Mouse (Mus musculus) adrenal gland, postnatal 10 days (tissue): ENCODE measurements around the gene Duxf3. TPM values are rescaled to one million over a fixed set of nuclear protein-coding genes. Genes with fewer than 3 reads are reported as not detected.
A peak's percentile ranks its signal among the peaks of the same experiment; 100 is the strongest.
"Not testable (repeated sequence)": the region's sequence is repeated elsewhere in the genome, so short reads cannot be mapped to it uniquely, and the experiment has no call there.

Source experiments
- DNase-seq: peaks from one replicate; pipeline ENCODE4 v3.0.0; 2021; ENCODE audit warnings: mixed read lengths
- long read RNA-seq, 2 experiments: library from polyadenylated mRNA; stranded (forward); transcript quantifications; one replicate each; pipeline ENCODE4 v2.0.0; 2021
- total RNA-seq, 2 experiments: library from RNA; stranded (reverse); gene quantifications; 2 replicates each; pipeline ENCODE4 v1.2.3; 2021

Gene Duxf3
- total RNA-seq, result not detected
- long read RNA-seq, experiment 1, result 0 reads
- long read RNA-seq, experiment 2, result 0 reads

- not testable (repeated sequence) for DNase-seq
Observed at GRCm38 (mm10) chr10:58232641-58232969, at the start of gene Duxf3. TSS of gene Duxf3 (minus strand) at chr10:58232675.

GRCm38 (mm10) chr10:58282238-58282637 is 49.8 kb upstream of the Duxf3 start:
- no peak for DNase-seq

- DNase-seq, result peak; percentile 10
Observed at GRCm38 (mm10) chr10:58258466-58258865, 26.0 kb upstream of the Duxf3 start.

- peak; percentile 6 for DNase-seq
Observed at GRCm38 (mm10) chr10:58255954-58256353, 23.5 kb upstream of the Duxf3 start.

GRCm38 (mm10) chr10:58255213-58255892 is 22.9 kb upstream of the Duxf3 start, which contains the start of gene Gcc2:
TSS of gene Gcc2 (plus strand) at chr10:58255497.
- DNase-seq, result peak; percentile 96

GRCm38 (mm10) chr10:58254635-58255175 is 22.2 kb upstream of the Duxf3 start:
- peak; percentile 19 for DNase-seq

- no peak for DNase-seq
Observed at GRCm38 (mm10) chr10:58249535-58249934, 17.1 kb upstream of the Duxf3 start.

- peak; percentile 60 for DNase-seq
Observed at GRCm38 (mm10) chr10:58238984-58239740, 6.7 kb upstream of the Duxf3 start.

GRCm38 (mm10) chr10:58236613-58237012 is 4.1 kb upstream of the Duxf3 start, which contains the start of gene Gm4981:
TSS of gene Gm4981 (minus strand) at chr10:58236701.
- no peak for DNase-seq

- not testable (repeated sequence) for DNase-seq
Observed at GRCm38 (mm10) chr10:58234985-58235384, 2.5 kb upstream of the Duxf3 start.

GRCm38 (mm10) chr10:58233740-58234121 is 1.3 kb upstream of the Duxf3 start:
- not testable (repeated sequence) for DNase-seq

- DNase-seq, result not testable (repeated sequence)
Observed at GRCm38 (mm10) chr10:58233054-58233739, 722 bp upstream of the Duxf3 start.

- peak; percentile 76 for DNase-seq
Observed at GRCm38 (mm10) chr10:58231779-58232640, 465 bp downstream of the Duxf3 start.

- DNase-seq, result not testable (repeated sequence)
Observed at GRCm38 (mm10) chr10:58231088-58231487, 1.4 kb downstream of the Duxf3 start.

GRCm38 (mm10) chr10:58230021-58230420 is 2.5 kb downstream of the Duxf3 start:
- not testable (repeated sequence) for DNase-seq

- not testable (repeated sequence) for DNase-seq
Observed at GRCm38 (mm10) chr10:58227798-58228197, 4.7 kb downstream of the Duxf3 start.

GRCm38 (mm10) chr10:58226357-58226756 is 6.1 kb downstream of the Duxf3 start:
- not testable (repeated sequence) for DNase-seq

- DNase-seq, result not testable (repeated sequence)
Observed at GRCm38 (mm10) chr10:58224827-58225785, 7.4 kb downstream of the Duxf3 start, which contains the start of gene AW822073. TSS of gene AW822073 (minus strand) at chr10:58224930.

GRCm38 (mm10) chr10:58223972-58224805 is 8.3 kb downstream of the Duxf3 start:
- peak; percentile 73 for DNase-seq
